Mouse (Mus musculus): ENCODE measurements around the gene Nhsl2.

DNA sequence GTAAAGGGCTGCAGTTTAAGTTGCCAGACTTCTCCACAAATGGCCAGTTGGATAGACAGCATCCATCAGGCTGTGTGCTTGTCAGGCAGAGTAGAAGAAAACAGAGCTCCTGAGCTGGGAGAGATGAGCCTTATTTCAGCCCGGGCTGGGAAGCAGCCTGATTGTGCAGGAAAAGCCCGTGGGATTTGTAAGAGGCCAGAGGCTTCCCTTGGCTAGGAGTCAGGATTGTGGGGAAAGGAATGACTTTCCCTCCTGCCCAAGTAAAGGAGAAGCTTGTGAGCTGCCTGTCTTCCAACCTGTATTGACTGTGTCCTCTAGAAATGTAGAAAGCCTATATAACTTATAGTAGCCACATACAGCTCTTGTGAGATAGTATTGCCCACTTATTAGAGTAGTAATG lies 27.0 kb downstream of the Nhsl2 start:
- TF ChIP-seq CTCF (IDR thresholded peaks at IDR 0.05; ENCODE audit: extremely low read depth, insufficient read length, insufficient replicate concordance, low read depth, low read length) (no peak), POLR2A (IDR thresholded peaks at IDR 0.05; ENCODE audit: low read depth, low read length) (no peak)

All from small intestine, adult 2 months (tissue).